Mouse (Mus musculus): ENCODE data around the gene Mob3b.

- TF ChIP-seq TAL1 (IDR thresholded peaks at IDR 0.05; ENCODE audit: low read length), result no peak
- no peak for TF ChIP-seq GATA1 (IDR thresholded peaks at IDR 0.05; ENCODE audit: low read length)
Measured at GRCm38 (mm10) chr4:34960781-34961560, 196.3 kb downstream of the Mob3b start.

Data from erythroblast, embryonic 14.5 days (primary cell).